In the genomic region with DNA sequence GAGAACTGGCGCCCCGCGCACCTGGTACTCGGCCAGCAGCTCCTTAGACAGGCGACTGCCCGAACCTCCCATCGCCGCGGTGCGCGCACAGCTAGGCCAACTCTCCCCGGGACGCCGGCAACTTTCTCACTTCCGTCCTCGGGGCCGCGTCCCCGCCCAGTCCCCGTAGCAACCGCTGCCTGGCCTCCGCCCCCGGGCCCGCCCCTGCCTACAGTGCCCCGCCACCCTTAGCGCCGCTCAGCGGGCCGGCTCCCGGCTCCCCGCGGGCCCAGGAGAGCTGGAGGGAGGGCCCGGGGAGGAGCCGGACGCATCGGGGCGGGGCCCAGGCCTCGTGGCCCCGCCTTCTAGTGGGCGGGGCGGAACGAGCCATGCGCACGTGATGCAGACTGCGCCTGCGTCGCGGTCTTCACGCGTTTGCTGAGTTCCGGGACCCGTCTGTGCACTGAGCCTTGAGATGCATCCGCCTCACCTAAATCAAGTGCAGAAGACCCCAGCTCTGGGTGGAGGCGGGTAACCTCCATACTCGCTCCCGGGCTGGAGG, we compare ENCODE assay signal across 8 mouse cellular contexts. TPM values are rescaled to one million over a fixed set of nuclear protein-coding genes. Genes with fewer than 3 reads are reported as not detected.
DNase-seq lines count a peak whose midpoint lies in the region; ATAC-seq lines count a peak whose summit lies in the region.

A gene (minus strand): TSS at position 325 of the 541 bp plus-strand sequence.
A gene (plus strand): TSS at position 377 of the 541 bp plus-strand sequence.

- peaks cover 11% of the 10 kb centered on the region for H3K4me1 ChIP-seq in heart, embryonic 11.5 days (ENCODE audit: control insufficient read depth, insufficient read depth, low read length)
- peaks cover 30% of the 10 kb centered on the region for H3K4me1 ChIP-seq in kidney, embryonic 16.5 days (ENCODE audit: insufficient read depth, low read length)
- peaks cover 22% of the 10 kb centered on the region for H3K4me1 ChIP-seq in liver, embryonic 11.5 days (replicated peaks; ENCODE audit: control insufficient read depth, insufficient read depth, low read length)
- peaks cover 12% of the 10 kb centered on the region; the same call in 1 of the 2 replicates for H3K4me1 ChIP-seq in stomach, embryonic 14.5 days (ENCODE audit: control insufficient read depth, insufficient read depth, low read length)

- peak; percentile 90 for ATAC-seq in erythroblast, adult 5-6 weeks (replicated peaks; ENCODE audit: low FRiP score, poor library complexity, severe bottlenecking)
- ATAC-seq in heart, embryonic 11.5 days (replicated peaks; ENCODE audit: insufficient number of reproducible peaks, low FRiP score, low TSS enrichment), result peak; percentile 100
- peak; percentile 100 for ATAC-seq in kidney, embryonic 16.5 days (ENCODE audit: low FRiP score, low TSS enrichment)
- ATAC-seq in liver, embryonic 11.5 days (replicated peaks; ENCODE audit: low FRiP score), result peak; percentile 100
- peak; percentile 99 for ATAC-seq in stomach, embryonic 14.5 days (ENCODE audit: insufficient number of reproducible peaks, insufficient read depth, low FRiP score, low read depth)

- no peaks in the 10 kb centered on the region for H3K27me3 ChIP-seq in heart, embryonic 11.5 days (ENCODE audit: control insufficient read depth, insufficient read depth, low read length)
- no peaks in the 10 kb centered on the region for H3K27me3 ChIP-seq in kidney, embryonic 16.5 days (ENCODE audit: insufficient read depth, low read length)
- no peaks in the 10 kb centered on the region for H3K27me3 ChIP-seq in liver, embryonic 11.5 days (replicated peaks; ENCODE audit: control insufficient read depth, insufficient read depth, low read length)
- H3K27me3 ChIP-seq in stomach, embryonic 14.5 days (ENCODE audit: control insufficient read depth, insufficient read depth, low read length), result no peaks in the 10 kb centered on the region

- under 1% methylated on average over 48 of the region's 56 CpGs for WGBS in heart, embryonic 11.5 days (ENCODE audit: insufficient replicate concordance)
- under 1% methylated on average over 55 of the region's 56 CpGs for WGBS in kidney, embryonic 16.5 days
- WGBS in liver, embryonic 11.5 days, result 1% methylated on average over 56 of the region's 56 CpGs
- WGBS in stomach, embryonic 14.5 days, result under 1% methylated on average over 54 of the region's 56 CpGs

- peak; percentile 98 to 99 for DNase-seq in B cell, adult 2 months
- peak; percentile 96 for DNase-seq in brain, adult 2 months (ENCODE audit: low read depth, low spot score)
- peak; percentile 98 for DNase-seq in liver, embryonic 11.5 days (ENCODE audit: low spot score)
- DNase-seq in naive thymus-derived CD4-positive, alpha-beta T cell, adult 2 months (ENCODE audit: low read depth), result peak; percentile 100

- peak within 1 kb of the TSS; percentile 82 for H3K9ac ChIP-seq in heart, embryonic 11.5 days (ENCODE audit: low read depth, low read length)
- peak within 1 kb of the TSS; percentile 73 for H3K9ac ChIP-seq in kidney, embryonic 16.5 days (replicated peaks; ENCODE audit: low read length)
- peak within 1 kb of the TSS; percentile 79 for H3K9ac ChIP-seq in liver, embryonic 11.5 days (ENCODE audit: low read depth, low read length)
- peak within 1 kb of the TSS; percentile 58 for H3K9ac ChIP-seq in stomach, embryonic 14.5 days (replicated peaks; ENCODE audit: low read depth, low read length)

- H3K9me3 ChIP-seq in heart, embryonic 11.5 days (replicated peaks; ENCODE audit: control insufficient read depth, low read length), result no peaks in the 10 kb centered on the region
- no peaks in the 10 kb centered on the region for H3K9me3 ChIP-seq in kidney, embryonic 16.5 days (ENCODE audit: low read length)
- H3K9me3 ChIP-seq in liver, embryonic 11.5 days (ENCODE audit: control insufficient read depth, low read length), result no peaks in the 10 kb centered on the region
- no peaks in the 10 kb centered on the region for H3K9me3 ChIP-seq in stomach, embryonic 14.5 days (ENCODE audit: control insufficient read depth, low read depth, low read length)

- H3K36me3 ChIP-seq in heart, embryonic 11.5 days (ENCODE audit: control insufficient read depth, insufficient read depth, low read length), result peaks cover 2% of the 10 kb centered on the region; the same call in 1 of the 2 replicates
- no peaks in the 10 kb centered on the region; the same call in 1 of the 2 replicates for H3K36me3 ChIP-seq in kidney, embryonic 16.5 days (ENCODE audit: insufficient read depth, low read length)
- peaks cover 4% of the 10 kb centered on the region; the same call in 1 of the 2 replicates for H3K36me3 ChIP-seq in liver, embryonic 11.5 days (ENCODE audit: control insufficient read depth, insufficient read depth, low read length)
- peaks cover 2% of the 10 kb centered on the region; the same call in 1 of the 2 replicates for H3K36me3 ChIP-seq in stomach, embryonic 14.5 days (ENCODE audit: control insufficient read depth, insufficient read depth, low read length)

- H3K4me2 ChIP-seq in heart, embryonic 11.5 days, result peak within 1 kb of the TSS; percentile 77
- peak within 1 kb of the TSS; percentile 74 for H3K4me2 ChIP-seq in kidney, embryonic 16.5 days (replicated peaks; ENCODE audit: low read depth, low read length)
- H3K4me2 ChIP-seq in liver, embryonic 11.5 days, result peak within 1 kb of the TSS; percentile 86
- H3K4me2 ChIP-seq in stomach, embryonic 14.5 days (replicated peaks; ENCODE audit: low read depth, low read length), result peak within 1 kb of the TSS; percentile 68

- H3K4me3 ChIP-seq in heart, embryonic 11.5 days (ENCODE audit: low read depth, low read length), result peak within 1 kb of the TSS; percentile 78
- H3K4me3 ChIP-seq in kidney, embryonic 16.5 days (ENCODE audit: low read length), result peak within 1 kb of the TSS; percentile 70
- peak within 1 kb of the TSS; percentile 83 for H3K4me3 ChIP-seq in liver, embryonic 11.5 days (ENCODE audit: low read depth, low read length)
- H3K4me3 ChIP-seq in stomach, embryonic 14.5 days (ENCODE audit: low read depth, low read length), result peak within 1 kb of the TSS; percentile 55

- peak within 1 kb of the TSS; percentile 55 for H3K27ac ChIP-seq in heart, embryonic 11.5 days (ENCODE audit: low read depth, low read length)
- H3K27ac ChIP-seq in kidney, embryonic 16.5 days (ENCODE audit: low read length), result peak within 1 kb of the TSS; percentile 81
- peak within 1 kb of the TSS; percentile 77 for H3K27ac ChIP-seq in liver, embryonic 11.5 days (ENCODE audit: low read depth, low read length)
- H3K27ac ChIP-seq in stomach, embryonic 14.5 days (ENCODE audit: low read length), result peak within 1 kb of the TSS; percentile 48; the same call in 1 of the 2 replicates

RNA-seq across cellular contexts. Expression of the first gene that starts in this region (rescaled TPM):
- 21.3 and 41.8 TPM in 2 replicates for total RNA-seq in erythroblast, adult 5-6 weeks (2015; ENCODE audit: low replicate concordance)
- 29.8 and 37.1 TPM in 2 replicates for total RNA-seq in erythroblast, adult 5-6 weeks (2017; ENCODE audit: low replicate concordance)
- 53.8 and 57.4 TPM in 2 replicates for polyA plus RNA-seq in heart, embryonic 11.5 days (2014; fragmentation: Nextera tagmentation; extraction: Ambion mirVana)
- polyA plus RNA-seq in kidney, embryonic 16.5 days (2015; fragmentation: Nextera tagmentation; extraction: Ambion mirVana), result 131 and 144 TPM in 2 replicates
- polyA plus RNA-seq in liver, embryonic 11.5 days (2014; fragmentation: Nextera tagmentation; extraction: Ambion mirVana), result 113 and 114 TPM in 2 replicates
- 108 and 112 TPM in 2 replicates for polyA plus RNA-seq in stomach, embryonic 14.5 days (2014; fragmentation: Nextera tagmentation; extraction: Ambion mirVana)

RNA-seq across cellular contexts. Expression of the second gene that starts in this region (rescaled TPM):
- 0.77 TPM in 1 of 2 replicates, not detected in the other for total RNA-seq in erythroblast, adult 5-6 weeks (2015; ENCODE audit: low replicate concordance)
- 0.94 and 2.0 TPM in 2 replicates for total RNA-seq in erythroblast, adult 5-6 weeks (2017; ENCODE audit: low replicate concordance)
- 4.6 and 5.5 TPM in 2 replicates for polyA plus RNA-seq in heart, embryonic 11.5 days (2014; fragmentation: Nextera tagmentation; extraction: Ambion mirVana)
- 3.5 and 4.0 TPM in 2 replicates for polyA plus RNA-seq in kidney, embryonic 16.5 days (2015; fragmentation: Nextera tagmentation; extraction: Ambion mirVana)
- polyA plus RNA-seq in liver, embryonic 11.5 days (2014; fragmentation: Nextera tagmentation; extraction: Ambion mirVana), result 6.5 and 7.4 TPM in 2 replicates
- 5.0 and 5.6 TPM in 2 replicates for polyA plus RNA-seq in stomach, embryonic 14.5 days (2014; fragmentation: Nextera tagmentation; extraction: Ambion mirVana)

Comparison
In these comparisons a context has a peak if more than half of its experiments do, and no peak if none do; other contexts are left out.
1. Peak in every context shown above with its lines: DNase-seq, ATAC-seq, H3K4me3 ChIP-seq and H3K27ac ChIP-seq.